Mouse (Mus musculus): ENCODE measurements around the gene Gstt4. TPM values are rescaled to one million over a fixed set of nuclear protein-coding genes. Genes with fewer than 3 reads are reported as not detected.
A peak's percentile ranks its signal among the peaks of the same experiment; 100 is the strongest.

Gstt4 gene
- polyA plus RNA-seq, 1 experiment from 2014 or later, result not detected

- H3K27ac ChIP-seq (ENCODE audit: low read length), result peak overlapping the region; percentile 28; the same call in 1 of the 2 replicates
- DNase-seq (ENCODE audit: low spot score) (peak; percentile 66), ATAC-seq (peak; percentile 69)
- peak overlapping the region; percentile 53 for H3K4me3 ChIP-seq (ENCODE audit: low read depth, low read length)
- no peaks in the 10 kb centered on the region for H3K9me3 ChIP-seq (ENCODE audit: low read length)
- H3K4me2 ChIP-seq (replicated peaks; ENCODE audit: low read depth, low read length), result peak overlapping the region; percentile 67
- H3K4me1 ChIP-seq (ENCODE audit: insufficient read depth, low read depth, low read length), result peaks cover 10% of the 10 kb centered on the region; the same call in 1 of the 2 replicates
- no peaks in the 10 kb centered on the region for H3K36me3 ChIP-seq (ENCODE audit: insufficient read depth, low read length)
- H3K9ac ChIP-seq (replicated peaks; ENCODE audit: low read depth), result peak overlapping the region; percentile 37
- H3K27me3 ChIP-seq (replicated peaks; ENCODE audit: insufficient read depth, low read length), result no peaks in the 10 kb centered on the region
- TF ChIP-seq EP300 (IDR thresholded peaks at IDR 0.05) (no peak), CTCF (IDR thresholded peaks at IDR 0.05) (no peak)
- WGBS, result under 1% methylated on average over 12 of the region's 12 CpGs
These were observed 24.6 kb downstream of the Gstt4 start for GRCm38 (mm10) chr10:75797619-75798175.

- no peaks in the 10 kb centered on the region for H3K36me3 ChIP-seq (ENCODE audit: insufficient read depth, low read length)
- peaks cover 10% of the 10 kb centered on the region; the same call in 1 of the 2 replicates for H3K4me1 ChIP-seq (ENCODE audit: insufficient read depth, low read depth, low read length)
- ATAC-seq, result peak; percentile 57
- H3K27me3 ChIP-seq (replicated peaks; ENCODE audit: insufficient read depth, low read length), result no peaks in the 10 kb centered on the region
- H3K27ac ChIP-seq (ENCODE audit: low read length), result 0 out of 2 replicates have a peak overlapping the region, but pooled peaks have one; percentile 28
- peak overlapping the region; percentile 67 for H3K4me2 ChIP-seq (replicated peaks; ENCODE audit: low read depth, low read length)
- DNase-seq (ENCODE audit: low spot score), result peak; percentile 72
- peak overlapping the region; percentile 53 for H3K4me3 ChIP-seq (ENCODE audit: low read depth, low read length)
- peak overlapping the region; percentile 37; the same call in 1 of the 2 replicates for H3K9ac ChIP-seq (replicated peaks; ENCODE audit: low read depth)
- TF ChIP-seq CTCF (IDR thresholded peaks at IDR 0.05), result no peak
- no peak for TF ChIP-seq EP300 (IDR thresholded peaks at IDR 0.05)
- 32% methylated on average over 11 of the region's 11 CpGs for WGBS
- H3K9me3 ChIP-seq (ENCODE audit: low read length), result no peaks in the 10 kb centered on the region
These were observed 25.4 kb downstream of the Gstt4 start for GRCm38 (mm10) chr10:75796731-75797516.

DNA sequence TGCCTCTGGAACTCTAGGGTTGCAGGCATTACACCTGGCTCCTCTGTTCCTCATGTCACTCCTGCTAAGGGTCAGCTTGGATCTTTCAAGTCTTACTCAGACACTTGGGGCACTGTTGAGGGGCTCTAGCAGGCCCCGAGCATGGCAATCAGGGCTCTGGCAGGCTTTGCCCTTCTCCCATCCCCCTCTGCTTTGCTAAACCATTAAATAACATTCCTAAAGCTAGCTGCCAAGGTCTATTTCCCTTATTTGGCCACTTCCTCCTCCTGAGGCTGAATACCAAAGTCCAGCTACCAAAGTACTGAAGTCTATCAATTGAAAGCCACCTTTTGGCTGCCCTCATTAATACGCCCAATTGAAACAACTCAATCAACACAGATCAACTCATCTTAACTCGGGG is 27.5 kb downstream of the Gstt4 start:
- H3K4me1 ChIP-seq (ENCODE audit: insufficient read depth, low read depth, low read length), result peaks cover 10% of the 10 kb centered on the region; the same call in 1 of the 2 replicates
- 28% methylated on average over 3 of the region's 3 CpGs for WGBS
- DNase-seq (ENCODE audit: low spot score) (peak; percentile 84), ATAC-seq (peak; percentile 50)
- H3K36me3 ChIP-seq (ENCODE audit: insufficient read depth, low read length), result no peaks in the 10 kb centered on the region
- no peak for TF ChIP-seq CTCF (IDR thresholded peaks at IDR 0.05)
- TF ChIP-seq EP300 (IDR thresholded peaks at IDR 0.05), result no peak
- H3K9me3 ChIP-seq (ENCODE audit: low read length), result no peaks in the 10 kb centered on the region
- no peak overlapping the region for H3K4me2 ChIP-seq (replicated peaks; ENCODE audit: low read depth, low read length)
- no peak overlapping the region for H3K9ac ChIP-seq (replicated peaks; ENCODE audit: low read depth)
- no peak overlapping the region for H3K4me3 ChIP-seq (ENCODE audit: low read depth, low read length)
- no peaks in the 10 kb centered on the region for H3K27me3 ChIP-seq (replicated peaks; ENCODE audit: insufficient read depth, low read length)
- H3K27ac ChIP-seq (ENCODE audit: low read length), result no peak overlapping the region

DNA sequence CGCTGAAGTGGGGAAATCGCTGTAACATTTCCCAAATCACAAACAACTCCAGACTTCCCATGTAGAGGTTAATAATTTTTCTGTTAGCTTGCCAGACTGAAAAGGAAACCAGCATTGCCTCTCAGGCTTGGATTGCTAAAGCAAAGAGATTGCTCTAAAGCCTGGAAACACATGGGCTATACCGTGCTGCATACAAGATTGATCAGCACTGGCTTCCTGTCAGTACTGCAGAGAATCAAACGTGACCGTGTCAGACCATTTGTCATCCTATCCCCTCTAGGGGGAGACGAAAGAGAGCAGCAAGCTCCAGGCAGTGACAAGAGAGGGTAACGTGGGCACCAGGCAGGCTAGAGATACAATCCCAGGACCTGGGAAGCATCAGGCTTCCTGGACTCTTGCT is 31.6 kb downstream of the Gstt4 start:
- Histone ChIP-seq H3K9me3 (ENCODE audit: low read length) (no peaks in the 10 kb centered on the region), H3K27me3 (replicated peaks; ENCODE audit: insufficient read depth, low read length) (no peaks in the 10 kb centered on the region), H3K4me2 (replicated peaks; ENCODE audit: low read depth, low read length) (no peak overlapping the region), H3K27ac (ENCODE audit: low read length) (no peak overlapping the region), H3K36me3 (ENCODE audit: insufficient read depth, low read length) (no peaks in the 10 kb centered on the region), H3K4me1 (ENCODE audit: insufficient read depth, low read depth, low read length) (peaks cover 10% of the 10 kb centered on the region; the same call in 1 of the 2 replicates), H3K9ac (replicated peaks; ENCODE audit: low read depth) (no peak overlapping the region), H3K4me3 (ENCODE audit: low read depth, low read length) (no peak overlapping the region)
- ATAC-seq, result no peak; the same call in 1 of the 2 replicates
- peak; percentile 59 for DNase-seq (ENCODE audit: low spot score)
- 7% methylated on average over 7 of the region's 7 CpGs for WGBS
- TF ChIP-seq CTCF (IDR thresholded peaks at IDR 0.05), result peak; percentile 45
- TF ChIP-seq EP300 (IDR thresholded peaks at IDR 0.05), result no peak

- TF ChIP-seq CTCF (IDR thresholded peaks at IDR 0.05) (no peak), EP300 (IDR thresholded peaks at IDR 0.05) (no peak)
- H3K4me2 ChIP-seq (replicated peaks; ENCODE audit: low read depth, low read length), result no peak overlapping the region
- no peaks in the 10 kb centered on the region for H3K9me3 ChIP-seq (ENCODE audit: low read length)
- H3K27me3 ChIP-seq (replicated peaks; ENCODE audit: insufficient read depth, low read length), result no peaks in the 10 kb centered on the region
- H3K36me3 ChIP-seq (ENCODE audit: insufficient read depth, low read length), result no peaks in the 10 kb centered on the region
- WGBS, result 54% methylated on average over 5 of the region's 5 CpGs
- H3K9ac ChIP-seq (replicated peaks; ENCODE audit: low read depth), result no peak overlapping the region
- no peak overlapping the region for H3K27ac ChIP-seq (ENCODE audit: low read length)
- peak; percentile 26 for DNase-seq (ENCODE audit: low spot score)
- H3K4me3 ChIP-seq (ENCODE audit: low read depth, low read length), result no peak overlapping the region
- peaks cover 4% of the 10 kb centered on the region; the same call in 1 of the 2 replicates for H3K4me1 ChIP-seq (ENCODE audit: insufficient read depth, low read depth, low read length)
- ATAC-seq, result peak; percentile 55
These were observed 32.5 kb downstream of the Gstt4 start for GRCm38 (mm10) chr10:75789841-75790240.

- 81% methylated on average over 6 of the region's 6 CpGs for WGBS
- Histone ChIP-seq H3K9ac (replicated peaks; ENCODE audit: low read depth) (no peak overlapping the region), H3K9me3 (ENCODE audit: low read length) (no peaks in the 10 kb centered on the region), H3K4me2 (replicated peaks; ENCODE audit: low read depth, low read length) (no peak overlapping the region), H3K36me3 (ENCODE audit: insufficient read depth, low read length) (no peaks in the 10 kb centered on the region), H3K27ac (ENCODE audit: low read length) (no peak overlapping the region), H3K27me3 (replicated peaks; ENCODE audit: insufficient read depth, low read length) (no peaks in the 10 kb centered on the region), H3K4me1 (ENCODE audit: insufficient read depth, low read depth, low read length) (no peaks in the 10 kb centered on the region), H3K4me3 (ENCODE audit: low read depth, low read length) (no peak overlapping the region)
- TF ChIP-seq CTCF (IDR thresholded peaks at IDR 0.05), result no peak
- no peak for TF ChIP-seq EP300 (IDR thresholded peaks at IDR 0.05)
- DNase-seq (ENCODE audit: low spot score), result no peak
- no peak for ATAC-seq
These were observed 33.1 kb downstream of the Gstt4 start for GRCm38 (mm10) chr10:75789081-75789735.
